ENCODE assay signal across 12 mouse cellular contexts in genomic region chr2:103609499-103609898, GRCm38 (mm10). TPM values are rescaled to one million over a fixed set of nuclear protein-coding genes. Genes with fewer than 3 reads are reported as not detected.
DNase-seq lines count a peak whose midpoint lies in the region; ATAC-seq lines count a peak whose summit lies in the region.
"Had no signal": no experiment of that assay in that cellular context is flagged by ENCODE, and none has a peak within 500 bp of the region (broad histone marks: within the 10 kb centered on the region; RNA-seq: fewer than 3 reads in every experiment).

No protein-coding gene starts in this region.

- peaks cover 41% of the 10 kb centered on the region for H3K4me1 ChIP-seq in heart, embryonic 11.5 days (ENCODE audit: control insufficient read depth, insufficient read depth, low read length)
- H3K4me1 ChIP-seq in heart, embryonic 10.5 days: peaks cover 59% of the 10 kb centered on the region

- H3K27me3 ChIP-seq in heart, embryonic 11.5 days (ENCODE audit: control insufficient read depth, insufficient read depth, low read length): no peaks in the 10 kb centered on the region
- no peaks in the 10 kb centered on the region for H3K27me3 ChIP-seq in heart, embryonic 10.5 days (ENCODE audit: insufficient read depth, poor library complexity, severe bottlenecking)

- H3K9me3 ChIP-seq in heart, embryonic 11.5 days (replicated peaks; ENCODE audit: control insufficient read depth, low read length): no peaks in the 10 kb centered on the region
- H3K9me3 ChIP-seq in heart, embryonic 10.5 days: no peaks in the 10 kb centered on the region

- DNase-seq in heart, adult 18-20 months: peak; percentile 64 to 71
- peak; percentile 90 for DNase-seq in brain, adult 2 months (ENCODE audit: low read depth, low spot score)
- peak; percentile 92 to 93 for DNase-seq in cerebellum, postnatal 10 days
- DNase-seq in heart, embryonic 10.5 days (ENCODE audit: low spot score): no peak
- no peak for DNase-seq in embryo, embryonic 9.5 days (ENCODE audit: extremely low spot score)
- DNase-seq in spleen, adult 12 weeks (ENCODE audit: low spot score): no peak
- DNase-seq: kidney, postnatal 10 days; liver, postnatal 0 days had no signal

- H3K4me3 ChIP-seq in heart, embryonic 11.5 days (ENCODE audit: low read depth, low read length): no peak overlapping the region
- H3K4me3 ChIP-seq in heart, embryonic 10.5 days: no peak overlapping the region
- H3K4me3 ChIP-seq: left cerebral cortex, adult 2 months had no signal

- H3K27ac ChIP-seq in heart, embryonic 11.5 days (ENCODE audit: low read depth, low read length): no peak overlapping the region
- H3K27ac ChIP-seq in heart, embryonic 10.5 days: peak overlapping the region; percentile 39; the same call in 1 of the 2 replicates
- H3K27ac ChIP-seq: left cerebral cortex, adult 2 months had no signal

- no peaks in the 10 kb centered on the region for H3K36me3 ChIP-seq in heart, embryonic 11.5 days (ENCODE audit: control insufficient read depth, insufficient read depth, low read length)
- peaks cover 3% of the 10 kb centered on the region; the same call in 1 of the 2 replicates for H3K36me3 ChIP-seq in heart, embryonic 10.5 days

- no peak overlapping the region for H3K9ac ChIP-seq in heart, embryonic 11.5 days (ENCODE audit: low read depth, low read length)
- H3K9ac ChIP-seq: liver, postnatal 0 days had no signal

- no peak for ATAC-seq in heart, embryonic 11.5 days (replicated peaks; ENCODE audit: insufficient number of reproducible peaks, low FRiP score, low TSS enrichment)
- ATAC-seq in megakaryocyte-erythroid progenitor cell, adult 5-6 weeks (replicated peaks; ENCODE audit: low FRiP score, low TSS enrichment, poor library complexity, severe bottlenecking): no peak
- ATAC-seq: forebrain, embryonic 14.5 days; liver, postnatal 0 days had no signal

- WGBS in heart, embryonic 11.5 days (ENCODE audit: insufficient replicate concordance): 40% methylated on average over 3 of the region's 3 CpGs
- 41% methylated on average over 3 of the region's 3 CpGs for WGBS in heart, embryonic 10.5 days

- no peak overlapping the region for H3K4me2 ChIP-seq in heart, embryonic 11.5 days

RNA-seq across cellular contexts. Expression of gene Abtb2, which starts 43.4 kb away (rescaled TPM):
- 10 to 100 TPM; 22.1 to 26.7 TPM for total RNA-seq in heart, adult 18-20 months (2021)
- polyA plus RNA-seq in heart, embryonic 11.5 days (2014; fragmentation: Nextera tagmentation; extraction: Ambion mirVana): 15.6 and 20.6 TPM in 2 replicates
- 19.0 and 33.2 TPM in 2 replicates for polyA plus RNA-seq in heart, embryonic 10.5 days (2016; fragmentation: Nextera tagmentation; extraction: Ambion mirVana)
- total RNA-seq in megakaryocyte-erythroid progenitor cell, adult 5-6 weeks (2014; fragmentation: Nextera tagmentation): 0.57 and 1.4 TPM in 2 replicates
- total RNA-seq in megakaryocyte-erythroid progenitor cell, adult 5-6 weeks (2017): 0.42 and 0.99 TPM in 2 replicates

Comparison
In these comparisons a context has a peak if more than half of its experiments do, and no peak if none do; other contexts are left out.
1. DNase-seq: peak in heart, adult 18-20 months (2 of 2), brain, adult 2 months (single experiment) and cerebellum, postnatal 10 days (2 of 2); none in heart, embryonic 10.5 days (single experiment), embryo, embryonic 9.5 days (single experiment) and spleen, adult 12 weeks (single experiment).
2. RNA of gene Abtb2, which starts 43.4 kb away (total RNA-seq): 22.1 to 26.7 TPM in heart, adult 18-20 months; 0.42 to 1.4 TPM in megakaryocyte-erythroid progenitor cell, adult 5-6 weeks; every median in the first group is over 4 times any median in the second.